Mouse (Mus musculus) neural tube, embryonic 12.5 days (tissue): ENCODE measurements around the gene Ppp1r12b. TPM values are rescaled to one million over a fixed set of nuclear protein-coding genes. Genes with fewer than 3 reads are reported as not detected.
A peak's percentile ranks its signal among the peaks of the same experiment; 100 is the strongest.

ENCODE experiments used
- ATAC-seq: fragments of 200-750 bp; cut with Nextera tagmentation; 2 replicates; pipeline ENCODE4 v1.8.0; 2017; ENCODE audit warnings: low read depth, mild to moderate bottlenecking, moderate TSS enrichment, moderate library complexity; ENCODE audit not compliant: low FRiP score
- H3K27ac ChIP-seq: fragments of 300-500 bp; sonication (generic); 2 replicates; pipeline ENCODE4 v1.5.1; 2016
- H3K27me3 ChIP-seq: fragments of 300-500 bp; sonication (generic); replicated peaks from 2 replicates; pipeline ENCODE4 v1.6.1; 2016; ENCODE audit warnings: mild to moderate bottlenecking
- H3K36me3 ChIP-seq: fragments of 300-500 bp; sonication (generic); 2 replicates; pipeline ENCODE4 v1.6.1; 2016; ENCODE audit warnings: mild to moderate bottlenecking
- H3K4me1 ChIP-seq: fragments of 300-500 bp; sonication (generic); 2 replicates; pipeline ENCODE4 v1.6.1; 2016
- H3K4me2 ChIP-seq: fragments of 300-500 bp; sonication (generic); replicated peaks from 2 replicates; pipeline ENCODE4 v1.6.1; 2016; ENCODE audit warnings: mild to moderate bottlenecking
- H3K4me3 ChIP-seq: fragments of 300-500 bp; sonication (generic); 2 replicates; pipeline ENCODE4 v1.5.1; 2016
- H3K9ac ChIP-seq: fragments of 300-500 bp; sonication (generic); 2 replicates; pipeline ENCODE4 v1.6.1; 2016; ENCODE audit warnings: mild to moderate bottlenecking
- H3K9me3 ChIP-seq: fragments of 300-500 bp; sonication (generic); 2 replicates; pipeline ENCODE4 v1.6.1; 2016; ENCODE audit warnings: mild to moderate bottlenecking
- WGBS: fragments of 180-500 bp; shearing (Covaris S2); methylation state at CpG from one replicate; pipeline ENCODE4 v1.1.7; 2016; 5-methylcytosine and 5-hydroxymethylcytosine counted together
- polyA plus RNA-seq: library from polyadenylated mRNA; unstranded; fragments of >200 nt; fragmentation: Nextera tagmentation; extraction: Ambion mirVana; gene quantifications from 2 replicates; pipeline ENCODE4 v1.2.1, GENCODE M21; 2016

Ppp1r12b gene
- 11.3 and 11.8 TPM in 2 replicates for polyA plus RNA-seq

DNA sequence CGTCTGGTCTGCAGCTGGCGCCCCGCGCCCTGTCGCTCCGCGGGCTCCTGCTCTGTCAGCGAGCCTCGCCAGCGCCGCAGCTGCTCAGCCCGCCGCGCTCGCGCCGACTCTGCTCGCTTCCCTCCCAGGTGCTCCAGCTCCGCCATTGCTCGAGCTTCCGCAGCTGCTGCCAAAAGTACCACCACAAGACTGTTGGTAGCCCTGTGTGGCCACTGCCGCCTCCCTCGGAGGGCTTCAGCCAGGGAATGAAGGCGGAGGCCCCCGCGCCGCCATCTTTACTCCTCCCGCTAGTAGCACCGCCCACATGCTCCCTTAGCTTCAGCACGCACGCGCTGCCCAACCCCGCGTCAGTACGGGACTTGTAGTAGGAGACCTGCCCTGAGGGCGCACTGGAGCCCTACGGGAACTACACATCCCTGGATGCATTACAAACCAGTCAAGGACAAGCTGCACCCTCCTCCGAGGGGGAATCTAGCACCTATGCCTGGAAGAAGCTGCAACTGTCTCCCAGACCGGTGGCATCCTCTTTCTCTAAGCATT lies at the start of gene Ppp1r12b:
TSS of gene Ppp1r12b (minus strand) at position 306 of the 540 bp plus-strand sequence.
- peaks cover 13% of the 10 kb centered on the region for H3K4me1 ChIP-seq
- peak within 1 kb of the TSS; percentile 82 for H3K4me2 ChIP-seq
- under 1% methylated on average over 39 of the region's 39 CpGs for WGBS
- H3K9me3 ChIP-seq: no peaks in the 10 kb centered on the region
- H3K27me3 ChIP-seq: no peaks in the 10 kb centered on the region
- peak within 1 kb of the TSS; percentile 81 for H3K9ac ChIP-seq
- peak; percentile 99 for ATAC-seq
- peak within 1 kb of the TSS; percentile 74 for H3K4me3 ChIP-seq
- H3K36me3 ChIP-seq: no peaks in the 10 kb centered on the region
- H3K27ac ChIP-seq: peak within 1 kb of the TSS; percentile 77

DNA sequence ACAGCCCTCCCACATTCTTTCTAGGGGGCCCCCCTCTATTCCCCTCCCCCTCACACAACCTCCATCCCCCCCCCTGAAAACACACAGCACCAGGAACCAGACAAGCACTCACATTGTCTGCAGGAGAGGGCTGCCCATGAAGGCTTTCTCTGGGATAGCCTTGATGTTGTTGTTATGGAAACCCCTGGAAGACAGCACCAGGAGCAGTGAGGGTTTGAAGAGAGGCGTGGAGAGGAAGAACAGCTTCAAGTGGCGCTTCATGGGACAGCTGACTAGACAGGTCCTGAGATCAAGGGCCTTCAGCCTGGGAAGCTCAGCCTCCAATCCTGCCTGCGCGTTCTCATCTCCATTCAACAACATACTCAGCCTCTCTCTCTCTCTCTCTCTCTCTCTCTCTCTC lies 47.6 kb upstream of the Ppp1r12b start:
- WGBS: 60% methylated on average over 4 of the region's 4 CpGs
- Histone ChIP-seq H3K4me1 (no peaks in the 10 kb centered on the region), H3K9me3 (no peaks in the 10 kb centered on the region), H3K27ac (no peak overlapping the region), H3K4me2 (no peak overlapping the region), H3K27me3 (no peaks in the 10 kb centered on the region), H3K9ac (no peak overlapping the region), H3K4me3 (no peak overlapping the region), H3K36me3 (no peaks in the 10 kb centered on the region)
- ATAC-seq: no peak

GRCm38 (mm10) chr1:135000527-135000926 lies 44.8 kb upstream of the Ppp1r12b start:
- no peak overlapping the region for H3K4me2 ChIP-seq
- H3K27ac ChIP-seq: no peak overlapping the region
- 78% methylated on average over 9 of the region's 9 CpGs for WGBS
- H3K36me3 ChIP-seq: no peaks in the 10 kb centered on the region
- H3K4me1 ChIP-seq: no peaks in the 10 kb centered on the region
- no peak for ATAC-seq
- no peaks in the 10 kb centered on the region for H3K27me3 ChIP-seq
- no peak overlapping the region for H3K9ac ChIP-seq
- H3K4me3 ChIP-seq: no peak overlapping the region
- H3K9me3 ChIP-seq: no peaks in the 10 kb centered on the region

GRCm38 (mm10) chr1:134998231-134998630 lies 42.5 kb upstream of the Ppp1r12b start:
- Histone ChIP-seq H3K27ac (no peak overlapping the region), H3K4me1 (no peaks in the 10 kb centered on the region), H3K4me2 (no peak overlapping the region), H3K27me3 (no peaks in the 10 kb centered on the region), H3K9me3 (no peaks in the 10 kb centered on the region), H3K4me3 (no peak overlapping the region), H3K36me3 (no peaks in the 10 kb centered on the region), H3K9ac (no peak overlapping the region)
- WGBS: 91% methylated on average over 8 of the region's 8 CpGs
- ATAC-seq: no peak

GRCm38 (mm10) chr1:134997568-134997967 lies 41.8 kb upstream of the Ppp1r12b start:
- no peak for ATAC-seq
- Histone ChIP-seq H3K4me3 (no peak overlapping the region), H3K9ac (no peak overlapping the region), H3K36me3 (no peaks in the 10 kb centered on the region), H3K4me1 (no peaks in the 10 kb centered on the region), H3K4me2 (no peak overlapping the region), H3K27ac (no peak overlapping the region), H3K9me3 (no peaks in the 10 kb centered on the region), H3K27me3 (no peaks in the 10 kb centered on the region)
- 81% methylated on average over 5 of the region's 5 CpGs for WGBS

DNA sequence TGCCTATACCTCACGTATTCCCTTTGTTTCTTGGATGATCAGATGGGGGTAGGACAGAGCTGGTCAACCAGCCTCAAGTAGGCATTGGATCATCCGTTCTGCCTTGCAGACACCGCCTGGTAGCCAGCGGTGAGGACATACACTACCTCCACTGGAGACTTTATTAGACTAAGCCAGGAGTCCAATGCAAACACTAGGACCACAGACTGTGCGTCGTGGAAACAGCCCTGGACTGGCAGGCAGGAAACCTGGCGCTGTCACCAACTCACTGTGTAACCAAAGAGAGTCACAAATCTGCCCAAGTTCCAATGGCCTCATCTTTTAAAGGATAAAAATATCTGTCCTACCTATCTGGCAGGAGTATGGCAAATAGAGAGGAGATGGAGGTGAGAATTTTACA lies 40.7 kb upstream of the Ppp1r12b start:
- H3K4me2 ChIP-seq: no peak overlapping the region
- H3K27ac ChIP-seq: no peak overlapping the region
- 84% methylated on average over 7 of the region's 7 CpGs for WGBS
- H3K9ac ChIP-seq: no peak overlapping the region
- no peaks in the 10 kb centered on the region for H3K27me3 ChIP-seq
- H3K4me3 ChIP-seq: no peak overlapping the region
- no peak for ATAC-seq
- H3K36me3 ChIP-seq: no peaks in the 10 kb centered on the region
- H3K9me3 ChIP-seq: no peaks in the 10 kb centered on the region
- H3K4me1 ChIP-seq: no peaks in the 10 kb centered on the region

GRCm38 (mm10) chr1:134995954-134996353 lies 40.2 kb upstream of the Ppp1r12b start:
- no peaks in the 10 kb centered on the region for H3K9me3 ChIP-seq
- H3K36me3 ChIP-seq: no peaks in the 10 kb centered on the region
- H3K27ac ChIP-seq: no peak overlapping the region
- no peaks in the 10 kb centered on the region for H3K27me3 ChIP-seq
- no peak overlapping the region for H3K9ac ChIP-seq
- 23% methylated on average over 1 of the region's 1 CpGs for WGBS
- no peak overlapping the region for H3K4me3 ChIP-seq
- H3K4me2 ChIP-seq: no peak overlapping the region
- no peak for ATAC-seq
- H3K4me1 ChIP-seq: no peaks in the 10 kb centered on the region

GRCm38 (mm10) chr1:134995437-134995836 lies 39.7 kb upstream of the Ppp1r12b start:
- H3K4me2 ChIP-seq: no peak overlapping the region
- H3K9me3 ChIP-seq: no peaks in the 10 kb centered on the region
- H3K27ac ChIP-seq: no peak overlapping the region
- no peaks in the 10 kb centered on the region for H3K4me1 ChIP-seq
- no peaks in the 10 kb centered on the region for H3K27me3 ChIP-seq
- H3K9ac ChIP-seq: no peak overlapping the region
- H3K4me3 ChIP-seq: no peak overlapping the region
- 58% methylated on average over 4 of the region's 4 CpGs for WGBS
- no peaks in the 10 kb centered on the region for H3K36me3 ChIP-seq
- ATAC-seq: no peak

- no peaks in the 10 kb centered on the region for H3K27me3 ChIP-seq
- no peaks in the 10 kb centered on the region for H3K9me3 ChIP-seq
- WGBS: 80% methylated on average over 3 of the region's 3 CpGs
- H3K4me1 ChIP-seq: no peaks in the 10 kb centered on the region
- no peak overlapping the region for H3K4me3 ChIP-seq
- H3K36me3 ChIP-seq: no peaks in the 10 kb centered on the region
- no peak overlapping the region for H3K9ac ChIP-seq
- no peak overlapping the region for H3K4me2 ChIP-seq
- no peak overlapping the region for H3K27ac ChIP-seq
- no peak for ATAC-seq
Measured at GRCm38 (mm10) chr1:134994739-134995138, 39.0 kb upstream of the Ppp1r12b start.

DNA sequence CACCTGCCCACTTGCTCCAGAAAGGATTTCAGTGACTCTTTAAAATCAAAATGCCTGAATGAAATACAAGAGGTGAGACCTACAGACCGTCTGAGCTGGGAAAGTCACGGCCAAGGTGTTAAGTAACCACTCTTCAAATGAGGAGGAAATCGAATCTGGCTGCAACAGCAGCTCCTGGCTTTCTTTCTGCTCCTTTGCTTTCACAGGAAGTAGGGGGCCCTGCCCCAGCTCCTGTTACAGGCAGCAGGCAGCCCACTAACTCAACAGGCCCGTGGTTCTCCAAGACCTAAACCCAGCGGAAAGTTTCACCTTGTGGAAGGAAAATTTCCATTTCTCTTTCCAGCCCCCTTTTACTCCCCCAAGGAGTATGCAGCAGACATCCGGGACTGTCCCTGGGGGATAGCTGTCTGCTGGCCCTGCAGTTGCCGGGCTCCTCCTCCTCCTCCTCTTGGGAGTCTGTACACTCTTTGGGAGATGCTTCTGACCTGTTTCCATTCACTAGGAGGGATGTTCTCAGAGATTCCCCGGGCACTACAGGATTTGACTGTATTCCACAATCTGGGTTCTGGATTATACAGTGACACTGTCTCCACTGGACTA lies 36.4 kb upstream of the Ppp1r12b start:
- H3K27me3 ChIP-seq: 0 out of 2 replicates have a peak, but pooled peaks cover 5% of the 10 kb centered on the region
- no peaks in the 10 kb centered on the region for H3K9me3 ChIP-seq
- H3K36me3 ChIP-seq: no peaks in the 10 kb centered on the region
- H3K4me2 ChIP-seq: no peak overlapping the region
- WGBS: 49% methylated on average over 8 of the region's 8 CpGs
- H3K4me1 ChIP-seq: peaks cover 8% of the 10 kb centered on the region
- H3K27ac ChIP-seq: no peak overlapping the region
- H3K4me3 ChIP-seq: no peak overlapping the region
- ATAC-seq: no peak
- H3K9ac ChIP-seq: no peak overlapping the region

- 9% methylated on average over 7 of the region's 7 CpGs for WGBS
- Histone ChIP-seq H3K9ac (no peak overlapping the region), H3K27ac (no peak overlapping the region), H3K27me3 (0 out of 2 replicates have a peak, but pooled peaks cover 5% of the 10 kb centered on the region), H3K36me3 (no peaks in the 10 kb centered on the region), H3K4me3 (no peak overlapping the region), H3K4me1 (peaks cover 8% of the 10 kb centered on the region), H3K4me2 (no peak overlapping the region), H3K9me3 (0 out of 2 replicates have a peak, but pooled peaks cover 4% of the 10 kb centered on the region)
- no peak for ATAC-seq
Measured at GRCm38 (mm10) chr1:134989372-134989771, 33.6 kb upstream of the Ppp1r12b start.

- peaks cover 8% of the 10 kb centered on the region for H3K4me1 ChIP-seq
- peak; percentile 25; the same call in 1 of the 2 replicates for ATAC-seq
Measured at GRCm38 (mm10) chr1:134987962-134988341, 32.2 kb upstream of the Ppp1r12b start.

More at GRCm38 (mm10) chr1:134987962-134988341, 32.2 kb upstream of the Ppp1r12b start:
- no peaks in the 10 kb centered on the region for H3K36me3 ChIP-seq
- H3K27me3 ChIP-seq: 0 out of 2 replicates have a peak, but pooled peaks cover 5% of the 10 kb centered on the region
- H3K27ac ChIP-seq: no peak overlapping the region
- H3K9me3 ChIP-seq: 0 out of 2 replicates have a peak, but pooled peaks cover 4% of the 10 kb centered on the region
- peak overlapping the region; percentile 39 for H3K4me3 ChIP-seq
- 10% methylated on average over 14 of the region's 14 CpGs for WGBS
- peak overlapping the region; percentile 92 for H3K4me2 ChIP-seq
- peak overlapping the region; percentile 47 for H3K9ac ChIP-seq
